Mouse (Mus musculus) liver, adult (tissue): Measurements from ENCODE around the gene Ide.

Experiments used
- GATA4 ChIP-seq: IDR thresholded peaks from 2 replicates; pipeline ENCODE4 v1.6.1; 2014; ENCODE audit warnings: mild to moderate bottlenecking, low read length; ENCODE audit not compliant: insufficient replicate concordance

Gene Ide

GRCm38 (mm10) chr19:37346258-37346657 is 8.6 kb upstream of the Ide start:
- TF ChIP-seq GATA4 = no peak

- TF ChIP-seq GATA4 = no peak
These were observed 6.2 kb upstream of the Ide start for GRCm38 (mm10) chr19:37343899-37344298.

- no peak for TF ChIP-seq GATA4
These were observed 3.3 kb upstream of the Ide start for GRCm38 (mm10) chr19:37340931-37341330.

- TF ChIP-seq GATA4 = no peak
These were observed 2.8 kb upstream of the Ide start for GRCm38 (mm10) chr19:37340495-37340894.

GRCm38 (mm10) chr19:37335392-37335791 is 2.3 kb downstream of the Ide start:
- TF ChIP-seq GATA4 = no peak

GRCm38 (mm10) chr19:37333357-37333756 is 4.3 kb downstream of the Ide start:
- TF ChIP-seq GATA4 = no peak

GRCm38 (mm10) chr19:37332726-37333125 is 4.9 kb downstream of the Ide start:
- no peak for TF ChIP-seq GATA4

GRCm38 (mm10) chr19:37327216-37327615 is 10.4 kb downstream of the Ide start:
- TF ChIP-seq GATA4 = no peak

GRCm38 (mm10) chr19:37323566-37323965 is 14.1 kb downstream of the Ide start:
- no peak for TF ChIP-seq GATA4

GRCm38 (mm10) chr19:37320802-37321619 is 16.6 kb downstream of the Ide start:
- no peak for TF ChIP-seq GATA4

GRCm38 (mm10) chr19:37317359-37317758 is 20.3 kb downstream of the Ide start:
- no peak for TF ChIP-seq GATA4

- no peak for TF ChIP-seq GATA4
These were observed 22.6 kb downstream of the Ide start for GRCm38 (mm10) chr19:37315091-37315490.

GRCm38 (mm10) chr19:37311426-37311825 is 26.2 kb downstream of the Ide start:
- TF ChIP-seq GATA4 = no peak

- no peak for TF ChIP-seq GATA4
These were observed 27.5 kb downstream of the Ide start for GRCm38 (mm10) chr19:37310133-37310532.

GRCm38 (mm10) chr19:37308941-37309340 is 28.7 kb downstream of the Ide start:
- TF ChIP-seq GATA4 = no peak

- no peak for TF ChIP-seq GATA4
These were observed 29.7 kb downstream of the Ide start for GRCm38 (mm10) chr19:37307826-37308545.
